Mouse (Mus musculus) olfactory bulb, adult 2 months (tissue): ENCODE measurements around the gene Smim27. TPM values are rescaled to one million over a fixed set of nuclear protein-coding genes. Genes with fewer than 3 reads are reported as not detected.

Experiments used
- H3K27ac ChIP-seq: fragments of 200-500 bp; 2 replicates; pipeline ENCODE4 v1.5.1; 2012; ENCODE audit warnings: low read depth, low read length; ENCODE audit not compliant: insufficient read depth
- H3K4me1 ChIP-seq: fragments of 200-500 bp; 2 replicates; pipeline ENCODE4 v1.6.1; 2012; ENCODE audit warnings: low read length; ENCODE audit not compliant: control insufficient read depth, insufficient read depth
- H3K4me3 ChIP-seq: fragments of 200-500 bp; 2 replicates; pipeline ENCODE4 v1.5.1; 2012; ENCODE audit warnings: mild to moderate bottlenecking, low read depth, low read length, moderate library complexity; ENCODE audit not compliant: insufficient read depth
- CTCF ChIP-seq: fragments of 200-500 bp; IDR thresholded peaks from 2 replicates; pipeline ENCODE4 v1.5.1; 2012; ENCODE audit warnings: low read depth, mild to moderate bottlenecking, low read length, moderate library complexity; ENCODE audit not compliant: insufficient read depth
- POLR2A ChIP-seq: fragments of 200-500 bp; IDR thresholded peaks from 2 replicates; pipeline ENCODE4 v1.6.1; 2012; ENCODE audit warnings: mild to moderate bottlenecking, low read depth, low read length, moderate library complexity; ENCODE audit not compliant: insufficient read depth
- WGBS: fragments of 180-500 bp; shearing (Covaris S2); methylation state at CpG from one replicate; pipeline ENCODE4 v1.1.7; 2018; 5-methylcytosine and 5-hydroxymethylcytosine counted together
- polyA plus RNA-seq: library from polyadenylated mRNA; stranded (reverse); fragments of >200 nt; gene quantifications from 2 replicates; pipeline ENCODE4 v1.2.4, GENCODE M21; 2012; ENCODE audit warnings: low replicate concordance; ENCODE audit not compliant: missing spikeins, insufficient read depth, insufficient read length

Smim27 gene
- polyA plus RNA-seq, 1 experiment = not detected

DNA sequence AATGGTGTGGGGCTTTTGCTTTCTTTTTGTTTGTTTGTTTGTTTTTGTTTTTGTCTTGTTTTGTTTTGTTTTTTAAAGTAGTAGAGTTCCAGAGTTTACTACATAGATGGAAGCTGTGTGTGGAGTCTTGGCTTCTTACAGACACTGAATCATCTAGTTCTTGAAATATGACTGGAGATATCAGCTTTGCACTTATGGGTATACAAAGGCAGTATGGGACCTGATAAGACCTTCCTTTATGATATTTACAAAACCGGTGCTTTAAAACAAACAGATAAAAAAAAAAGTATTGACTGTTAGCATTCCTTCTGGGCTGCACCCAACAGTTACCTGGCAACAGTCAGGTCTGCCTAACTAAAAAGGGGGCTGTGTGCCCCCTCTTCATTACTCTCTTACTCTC lies 42.8 kb downstream of the Smim27 start:
- no peak overlapping the region for H3K27ac ChIP-seq
- TF ChIP-seq CTCF (no peak), POLR2A (no peak)
- peaks cover 2% of the 10 kb centered on the region; the same call in 1 of the 2 replicates for H3K4me1 ChIP-seq
- H3K4me3 ChIP-seq = no peak overlapping the region
- 89% methylated on average over 1 of the region's 1 CpGs for WGBS

DNA sequence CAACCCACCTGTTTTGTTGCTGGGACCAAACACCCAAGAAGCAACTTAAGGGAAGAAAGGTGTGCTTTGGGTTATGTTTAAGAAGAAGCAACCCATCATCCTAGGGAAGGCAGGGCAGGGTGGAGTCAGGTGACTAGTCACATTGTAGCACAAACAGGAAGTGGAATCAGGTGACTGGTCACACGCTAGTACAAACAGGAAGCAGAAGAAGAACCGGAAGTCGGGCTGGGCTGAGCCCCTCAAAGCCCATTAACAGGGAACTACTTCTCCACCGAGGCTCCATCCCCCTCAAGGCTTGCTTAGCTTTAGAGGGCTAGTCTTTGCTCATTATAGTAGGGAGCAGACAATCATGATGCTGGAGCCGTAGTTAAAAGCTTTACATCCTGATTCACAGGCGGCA lies 43.6 kb downstream of the Smim27 start:
- H3K27ac ChIP-seq = no peak overlapping the region
- WGBS = 84% methylated on average over 6 of the region's 6 CpGs
- H3K4me1 ChIP-seq = peaks cover 2% of the 10 kb centered on the region; the same call in 1 of the 2 replicates
- TF ChIP-seq POLR2A = no peak
- no peak for TF ChIP-seq CTCF
- no peak overlapping the region for H3K4me3 ChIP-seq

DNA sequence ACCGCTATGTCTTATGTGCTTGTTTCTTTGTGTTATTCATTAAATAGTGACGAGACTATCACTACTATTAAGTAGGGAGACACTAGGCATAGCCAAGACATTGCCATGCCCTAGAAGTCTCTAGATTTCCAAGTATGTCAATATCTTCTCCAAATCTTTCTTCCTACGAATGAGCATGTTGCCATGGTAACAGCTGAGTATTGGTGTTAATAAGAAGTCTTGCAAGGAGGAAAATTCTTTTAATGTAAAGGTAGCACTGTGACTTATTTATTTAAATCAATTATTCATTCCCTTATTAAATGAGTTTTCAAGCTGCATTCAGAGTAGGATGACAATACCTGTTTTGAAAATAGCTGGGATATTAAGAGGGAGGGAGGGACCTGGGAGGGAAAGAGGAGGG lies 48.0 kb downstream of the Smim27 start:
- Histone ChIP-seq H3K4me3 (no peak overlapping the region), H3K27ac (no peak overlapping the region), H3K4me1 (no peaks in the 10 kb centered on the region)
- WGBS = 44% methylated on average over 3 of the region's 3 CpGs
- TF ChIP-seq POLR2A (no peak), CTCF (no peak)

Other genes with a start within 250 kb of the Smim27 start
- not detected in 2 replicates for gene Aco1, start 126.5 kb upstream of the Smim27 start, polyA plus RNA-seq
- not detected in 2 replicates for gene Ddx58, start 29.8 kb upstream of the Smim27 start, polyA plus RNA-seq
- not detected in 2 replicates for gene Topors, start 271 bp downstream of the Smim27 start, polyA plus RNA-seq
- not detected in 2 replicates for gene Ndufb6, start 9.8 kb downstream of the Smim27 start, polyA plus RNA-seq
- not detected in 2 replicates for gene Tmem215, start 202.6 kb downstream of the Smim27 start, polyA plus RNA-seq